Mouse (Mus musculus) heart, postnatal 4 days (tissue): ENCODE measurements around the gene Nectin4. TPM values are rescaled to one million over a fixed set of nuclear protein-coding genes. Genes with fewer than 3 reads are reported as not detected.
A peak's percentile ranks its signal among the peaks of the same experiment; 100 is the strongest.
"Not testable (repeated sequence)": the region's sequence is repeated elsewhere in the genome, so short reads cannot be mapped to it uniquely, and the experiment has no call there.

Experiments used
- DNase-seq: peaks from one replicate; pipeline ENCODE4 v3.0.0; 2021
- total RNA-seq, 2 experiments: library from RNA; stranded (reverse); gene quantifications; 2 replicates each; pipeline ENCODE4 v1.2.3; 2021

The Nectin4 gene
- under 1 TPM; 0.07 TPM for total RNA-seq

- DNase-seq = no peak
These were observed at the start of gene Nectin4 for GRCm38 (mm10) chr1:171369845-171370556. Nectin4 (plus strand) TSS chr1:171370099.

GRCm38 (mm10) chr1:171320151-171320550 lies 49.7 kb upstream of the Nectin4 start:
- no peak for DNase-seq

DNA sequence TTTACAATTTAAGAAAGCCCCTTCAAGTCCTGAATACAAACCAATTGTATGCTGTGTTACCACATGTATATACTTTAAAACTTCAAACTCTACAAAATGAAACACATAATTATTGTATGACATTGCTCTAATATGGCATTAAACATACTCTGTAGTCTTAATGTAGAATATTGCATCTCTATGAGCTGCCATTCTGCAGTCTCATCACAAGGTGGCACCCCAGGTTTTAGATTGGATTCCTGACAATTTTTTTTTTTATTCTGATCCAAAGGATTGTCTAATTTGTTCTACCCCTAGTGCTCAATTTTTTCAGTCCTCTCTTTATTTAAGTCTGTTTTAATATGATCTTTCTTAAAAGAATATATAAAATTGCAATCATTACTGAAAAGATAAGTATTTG lies 48.5 kb upstream of the Nectin4 start:
- peak; percentile 35 for DNase-seq

GRCm38 (mm10) chr1:171322012-171322411 lies 47.9 kb upstream of the Nectin4 start:
- no peak for DNase-seq

GRCm38 (mm10) chr1:171325571-171325970 lies 44.3 kb upstream of the Nectin4 start:
- no peak for DNase-seq

DNA sequence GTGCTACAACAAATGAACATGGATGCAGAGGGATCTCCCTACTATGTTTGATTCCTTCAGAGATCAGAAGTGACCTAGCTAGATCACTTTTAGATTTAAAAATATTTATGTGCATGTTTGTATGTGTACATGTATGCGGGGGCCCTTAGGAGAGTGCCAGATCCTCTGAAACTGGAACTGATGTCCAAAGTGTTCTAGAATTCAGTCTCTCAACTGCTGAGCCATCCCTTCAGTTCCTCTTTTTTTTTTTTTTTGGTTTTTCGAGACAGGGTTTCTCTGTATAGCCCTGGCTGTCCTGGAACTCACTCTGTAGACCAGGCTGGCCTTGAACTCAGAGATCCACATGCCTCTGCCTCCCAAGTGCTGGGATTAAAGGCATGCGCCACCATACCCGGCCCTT lies 43.3 kb upstream of the Nectin4 start:
- DNase-seq = not testable (repeated sequence)

GRCm38 (mm10) chr1:171328244-171328643 lies 41.7 kb upstream of the Nectin4 start:
- DNase-seq = no peak

DNA sequence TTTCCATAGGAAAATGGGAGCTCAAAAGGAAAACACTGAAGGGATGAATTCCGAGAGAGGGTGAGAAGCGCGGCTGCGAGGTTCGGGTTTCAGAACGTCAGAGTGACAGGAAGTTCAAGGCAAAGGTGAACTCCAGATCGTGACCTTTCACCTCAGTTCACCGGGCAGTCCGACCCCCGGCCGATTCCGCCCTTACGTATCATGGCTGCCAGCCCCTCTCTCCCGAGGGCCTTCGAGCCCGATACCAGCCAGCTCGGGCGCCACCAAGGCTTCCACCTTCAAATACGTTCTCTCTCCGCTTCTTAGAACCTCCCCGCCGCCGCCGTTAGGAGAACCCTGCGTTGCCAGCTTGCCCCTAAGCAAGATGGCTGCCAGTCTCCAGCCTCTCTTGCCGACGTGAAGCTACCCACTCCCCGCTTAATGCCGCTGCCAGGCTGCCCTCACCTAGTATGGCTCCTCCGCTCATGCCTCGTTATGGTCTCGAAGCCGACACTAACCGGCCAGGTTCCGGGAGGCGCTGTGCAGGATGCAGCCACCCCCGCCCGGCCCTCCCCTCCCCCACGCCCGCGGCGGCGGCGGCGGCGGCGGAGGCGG lies 41.0 kb upstream of the Nectin4 start, which contains the start of gene Dedd:
Gene Dedd (plus strand): TSS at position 307 of the 594 bp plus-strand sequence.
- peak; percentile 91 for DNase-seq

GRCm38 (mm10) chr1:171329433-171330215 lies 40.3 kb upstream of the Nectin4 start:
- DNase-seq = peak; percentile 86

DNA sequence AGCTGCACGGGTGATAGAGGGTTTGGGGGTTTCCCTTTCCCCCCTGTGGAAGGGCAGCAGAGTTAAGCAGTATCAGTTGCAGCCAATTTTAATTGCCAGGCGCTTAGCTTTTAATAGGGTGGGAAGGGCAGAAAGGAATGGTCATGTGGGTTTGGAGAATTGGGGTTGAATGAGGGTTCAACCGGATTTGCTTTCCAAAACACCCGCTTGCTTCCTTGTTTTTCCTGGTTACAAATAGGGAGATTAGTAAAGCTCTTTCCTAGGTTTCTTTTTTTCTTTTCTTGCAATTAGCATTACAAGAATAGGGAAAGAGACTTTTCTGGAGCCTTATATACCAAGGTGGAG lies 39.7 kb upstream of the Nectin4 start:
- DNase-seq = no peak

- no peak for DNase-seq
These were observed 27.4 kb upstream of the Nectin4 start for GRCm38 (mm10) chr1:171342262-171343207.

- peak; percentile 40 for DNase-seq
These were observed 25.8 kb upstream of the Nectin4 start for GRCm38 (mm10) chr1:171343922-171344677.

- DNase-seq = no peak
These were observed 25.2 kb upstream of the Nectin4 start for GRCm38 (mm10) chr1:171344715-171345114.

- peak; percentile 92 for DNase-seq
These were observed 24.4 kb upstream of the Nectin4 start, which contains the start of the genes Nit1 and Pfdn2 for GRCm38 (mm10) chr1:171345225-171346094. Nit1 (minus strand) TSS chr1:171345646. Pfdn2 (plus strand) TSS chr1:171345670.

DNA sequence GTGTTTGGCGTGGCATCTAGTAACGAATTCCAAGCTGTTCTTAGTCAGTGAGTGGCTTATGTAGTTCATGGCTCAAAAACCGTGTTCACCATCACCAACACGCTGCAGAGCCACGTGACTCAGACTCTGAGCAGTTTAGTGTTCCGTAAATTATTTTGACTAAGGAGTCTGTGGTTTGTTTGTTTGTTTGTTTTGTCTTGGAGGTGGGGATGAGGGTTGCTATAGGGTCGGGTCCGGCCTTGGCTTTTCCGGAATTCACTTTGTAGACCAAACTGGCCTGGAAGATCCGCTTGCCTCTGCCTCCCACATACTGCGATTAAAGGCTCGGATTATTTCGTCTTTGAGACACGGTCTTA lies 23.8 kb upstream of the Nectin4 start:
- no peak for DNase-seq

DNA sequence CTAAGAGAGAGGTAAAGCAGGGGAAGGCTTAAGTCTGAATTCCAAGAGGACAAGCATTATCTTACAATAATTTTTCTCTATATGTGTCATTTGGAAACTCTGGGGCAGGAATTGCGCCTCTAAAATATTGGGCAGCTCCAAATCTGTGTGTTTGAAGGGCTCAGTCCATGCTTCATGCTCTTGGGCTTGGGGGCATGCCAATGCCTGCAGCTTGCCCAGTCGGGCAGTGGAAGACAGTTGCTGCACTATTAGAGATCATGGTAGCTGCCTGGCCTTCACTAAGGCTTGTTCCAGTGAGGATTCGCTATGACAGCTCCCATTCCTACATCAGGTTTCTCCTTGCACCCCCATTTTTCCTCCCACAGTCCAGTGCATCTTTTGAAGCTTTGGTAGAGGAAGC lies 21.2 kb upstream of the Nectin4 start:
- DNase-seq = no peak

DNA sequence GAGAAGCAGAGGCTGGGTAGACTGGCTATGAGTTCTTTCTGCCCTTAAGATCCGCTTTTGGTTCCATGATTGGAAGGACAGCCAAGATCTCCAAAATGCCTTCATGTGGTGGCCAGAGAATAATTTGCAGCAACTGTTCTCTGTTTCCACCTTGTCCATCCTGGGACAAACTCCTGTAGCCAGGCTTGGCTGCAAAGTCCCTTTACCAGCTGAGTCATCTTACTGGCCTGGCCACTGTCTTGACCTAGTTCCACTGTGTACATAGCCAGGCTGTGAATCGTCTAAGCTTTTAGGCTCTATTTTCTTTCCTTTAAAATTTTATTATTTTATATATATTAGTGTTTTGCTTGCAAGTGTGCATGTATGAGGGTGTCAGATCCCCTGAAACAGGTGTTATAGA lies 20.7 kb upstream of the Nectin4 start:
- DNase-seq = no peak

DNA sequence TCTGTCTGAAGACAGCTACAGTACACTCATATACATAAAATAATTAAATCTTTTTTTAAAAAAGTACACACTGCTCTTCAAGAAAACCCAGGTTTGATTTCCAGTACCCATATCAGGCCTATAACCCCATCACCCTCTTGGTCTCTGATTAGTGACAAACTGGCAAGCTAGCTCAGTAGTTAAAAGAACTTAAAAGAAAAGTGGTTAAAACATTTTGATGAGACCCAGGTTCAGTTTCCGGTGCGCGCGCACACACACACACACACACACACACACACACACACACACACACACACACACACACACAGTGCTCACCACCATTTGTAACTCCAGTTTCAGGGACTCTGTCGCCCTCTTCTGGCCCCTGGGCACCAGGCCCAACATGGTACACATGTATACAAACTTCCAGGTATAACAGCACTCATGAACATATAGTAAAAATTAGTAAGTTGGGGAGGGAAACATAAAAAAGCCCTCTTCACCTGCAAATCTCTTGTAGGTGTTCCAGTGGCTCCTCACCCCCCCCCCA lies 14.0 kb upstream of the Nectin4 start:
- DNase-seq = peak; percentile 32

DNA sequence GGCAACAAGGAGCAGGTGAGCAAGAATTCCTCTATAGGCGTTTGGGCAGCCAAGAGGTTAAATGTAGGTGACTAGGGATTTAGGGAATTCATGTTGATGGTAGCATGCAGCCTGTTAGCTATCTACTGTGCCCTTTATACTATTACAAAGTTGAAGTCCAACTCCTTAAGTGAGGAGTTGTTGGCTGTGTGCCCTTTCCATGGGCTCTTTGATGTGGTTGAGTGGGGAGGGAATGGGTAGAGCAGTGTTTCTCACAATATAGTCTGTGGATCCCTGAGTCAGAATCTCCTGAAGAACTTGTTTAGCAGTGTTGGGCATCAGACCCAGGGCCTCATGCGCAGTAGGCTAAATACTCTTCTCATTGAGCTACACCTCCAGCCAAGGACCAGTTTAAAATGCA lies 13.1 kb upstream of the Nectin4 start:
- no peak for DNase-seq

DNA sequence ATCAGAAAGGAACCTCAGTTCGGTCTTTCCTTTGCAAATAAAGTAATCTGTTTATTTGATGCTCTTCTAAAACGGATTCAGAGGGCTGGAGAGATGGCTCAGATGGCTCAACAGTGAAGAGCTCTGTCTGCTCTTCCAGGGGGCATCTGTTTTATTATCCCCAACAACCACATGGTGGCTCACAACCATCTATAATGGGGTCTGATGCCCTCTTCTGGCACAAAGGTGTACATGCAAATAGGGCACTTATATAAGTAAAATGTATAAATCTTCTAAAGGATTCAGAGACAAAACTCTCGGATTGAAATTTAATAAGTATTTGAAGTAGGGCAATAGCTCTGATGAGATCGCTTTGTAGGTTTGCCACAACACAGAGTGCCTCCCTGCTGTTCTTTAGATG lies 11.5 kb upstream of the Nectin4 start:
- DNase-seq = peak; percentile 43
